20 mouse cellular contexts compared by ENCODE assay signal in the genomic region with DNA sequence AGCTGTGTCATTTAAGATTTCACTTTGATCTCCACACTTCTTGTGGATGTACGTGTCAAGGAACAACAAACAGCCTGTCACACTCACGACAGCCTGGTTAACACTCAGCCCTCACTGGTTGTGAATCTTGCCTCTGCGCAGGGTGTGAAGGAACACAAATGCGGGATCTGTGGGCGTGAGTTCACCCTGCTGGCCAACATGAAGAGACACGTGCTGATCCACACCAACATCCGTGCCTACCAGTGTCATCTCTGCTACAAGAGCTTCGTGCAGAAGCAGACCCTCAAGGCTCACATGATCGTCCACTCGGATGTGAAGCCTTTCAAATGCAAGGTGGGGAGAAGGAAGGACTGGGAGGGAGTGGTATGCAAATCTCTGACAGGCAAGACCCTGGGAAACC. TPM values are rescaled to one million over a fixed set of nuclear protein-coding genes. Genes with fewer than 3 reads are reported as not detected.
DNase-seq lines count a peak whose midpoint lies in the region; ATAC-seq and TF ChIP-seq lines count a peak whose summit lies in the region.
"Had no signal": no experiment of that assay in that cellular context is flagged by ENCODE, and none has a peak within 500 bp of the region (broad histone marks: within the 10 kb centered on the region; RNA-seq: fewer than 3 reads in every experiment).

No protein-coding gene starts in this region.

- no peaks in the 10 kb centered on the region for H3K36me3 ChIP-seq in forebrain, postnatal 0 days (ENCODE audit: insufficient read depth)
- no peaks in the 10 kb centered on the region for H3K36me3 ChIP-seq in forebrain, embryonic 16.5 days (ENCODE audit: control insufficient read depth, insufficient read depth)
- no peaks in the 10 kb centered on the region for H3K36me3 ChIP-seq in heart, embryonic 15.5 days
- no peaks in the 10 kb centered on the region for H3K36me3 ChIP-seq in midbrain, embryonic 10.5 days
- H3K36me3 ChIP-seq in midbrain, embryonic 15.5 days (replicated peaks), result no peaks in the 10 kb centered on the region
- H3K36me3 ChIP-seq: forebrain, embryonic 12.5 days; hindbrain, embryonic 13.5 days had no signal

- no peaks in the 10 kb centered on the region; the same call in 1 of the 2 replicates for H3K4me1 ChIP-seq in forebrain, postnatal 0 days (ENCODE audit: insufficient read depth)
- no peaks in the 10 kb centered on the region; the same call in 1 of the 2 replicates for H3K4me1 ChIP-seq in forebrain, embryonic 16.5 days (replicated peaks; ENCODE audit: control insufficient read depth, insufficient read depth, low read length)
- H3K4me1 ChIP-seq in heart, embryonic 15.5 days (replicated peaks), result peaks cover 51% of the 10 kb centered on the region
- peaks cover 17% of the 10 kb centered on the region for H3K4me1 ChIP-seq in midbrain, embryonic 10.5 days
- peaks cover 6% of the 10 kb centered on the region for H3K4me1 ChIP-seq in midbrain, embryonic 15.5 days
- peaks cover 51% of the 10 kb centered on the region for H3K4me1 ChIP-seq in brown adipose tissue, adult 24 weeks (ENCODE audit: control insufficient read depth, insufficient read depth, insufficient read length, low read length)

- H3K4me2 ChIP-seq in forebrain, postnatal 0 days (ENCODE audit: low read depth), result no peak overlapping the region
- no peak overlapping the region for H3K4me2 ChIP-seq in forebrain, embryonic 16.5 days (ENCODE audit: low read length)
- no peak overlapping the region for H3K4me2 ChIP-seq in heart, embryonic 15.5 days
- no peak overlapping the region for H3K4me2 ChIP-seq in midbrain, embryonic 15.5 days
- H3K4me2 ChIP-seq: forebrain, embryonic 12.5 days; heart, embryonic 11.5 days; hindbrain, embryonic 13.5 days had no signal

- H3K9ac ChIP-seq in forebrain, postnatal 0 days, result no peak overlapping the region
- H3K9ac ChIP-seq in forebrain, embryonic 16.5 days (replicated peaks; ENCODE audit: low read depth, low read length), result no peak overlapping the region
- no peak overlapping the region for H3K9ac ChIP-seq in heart, embryonic 15.5 days
- H3K9ac ChIP-seq in midbrain, embryonic 15.5 days, result no peak overlapping the region
- H3K9ac ChIP-seq: forebrain, embryonic 12.5 days; hindbrain, embryonic 13.5 days had no signal

- no peaks in the 10 kb centered on the region for H3K27me3 ChIP-seq in forebrain, postnatal 0 days (ENCODE audit: insufficient read depth, low read length)
- no peaks in the 10 kb centered on the region for H3K27me3 ChIP-seq in forebrain, embryonic 16.5 days (replicated peaks; ENCODE audit: control insufficient read depth, insufficient read depth, low read length)
- no peaks in the 10 kb centered on the region for H3K27me3 ChIP-seq in heart, embryonic 15.5 days
- H3K27me3 ChIP-seq in midbrain, embryonic 10.5 days (ENCODE audit: low read depth, poor library complexity, severe bottlenecking), result no peaks in the 10 kb centered on the region
- H3K27me3 ChIP-seq in midbrain, embryonic 15.5 days (replicated peaks), result no peaks in the 10 kb centered on the region
- H3K27me3 ChIP-seq: forebrain, embryonic 12.5 days; hindbrain, embryonic 13.5 days had no signal

- WGBS in forebrain, postnatal 0 days, result 80% methylated on average over 10 of the region's 10 CpGs
- 83% methylated on average over 10 of the region's 10 CpGs for WGBS in forebrain, embryonic 16.5 days
- WGBS in heart, embryonic 15.5 days, result 78% methylated on average over 10 of the region's 10 CpGs
- WGBS in midbrain, embryonic 10.5 days, result 86% methylated on average over 10 of the region's 10 CpGs
- 79% methylated on average over 10 of the region's 10 CpGs for WGBS in midbrain, embryonic 15.5 days

- no peaks in the 10 kb centered on the region for H3K9me3 ChIP-seq in forebrain, postnatal 0 days (ENCODE audit: low read length)
- H3K9me3 ChIP-seq in forebrain, embryonic 16.5 days (ENCODE audit: control insufficient read depth, low read length), result no peaks in the 10 kb centered on the region
- no peaks in the 10 kb centered on the region for H3K9me3 ChIP-seq in heart, embryonic 15.5 days (replicated peaks)
- no peaks in the 10 kb centered on the region for H3K9me3 ChIP-seq in midbrain, embryonic 10.5 days (replicated peaks)
- H3K9me3 ChIP-seq in midbrain, embryonic 15.5 days, result no peaks in the 10 kb centered on the region
- H3K9me3 ChIP-seq: forebrain, embryonic 12.5 days; hindbrain, embryonic 13.5 days had no signal

- H3K4me3 ChIP-seq in forebrain, postnatal 0 days (ENCODE audit: low read depth, low read length), result no peak overlapping the region
- H3K4me3 ChIP-seq in forebrain, embryonic 16.5 days (replicated peaks; ENCODE audit: low read length), result no peak overlapping the region
- H3K4me3 ChIP-seq in heart, embryonic 15.5 days, result no peak overlapping the region
- H3K4me3 ChIP-seq in midbrain, embryonic 10.5 days, result no peak overlapping the region
- H3K4me3 ChIP-seq in midbrain, embryonic 15.5 days, result no peak overlapping the region
- no peak overlapping the region for H3K4me3 ChIP-seq in brown adipose tissue, adult 24 weeks (ENCODE audit: insufficient read depth, low read depth, low read length)
- H3K4me3 ChIP-seq: forebrain, embryonic 12.5 days; hindbrain, embryonic 13.5 days had no signal

- TF ChIP-seq CTCF in forebrain, postnatal 0 days (IDR thresholded peaks at IDR 0.05; ENCODE audit: low read depth), result no peak

- ATAC-seq in forebrain, postnatal 0 days, result peak; percentile 23; the same call in 1 of the 2 replicates
- no peak for ATAC-seq in forebrain, embryonic 16.5 days
- ATAC-seq in heart, embryonic 15.5 days (replicated peaks; ENCODE audit: insufficient number of reproducible peaks, insufficient read depth, low FRiP score, low read depth), result no peak
- no peak for ATAC-seq in midbrain, embryonic 15.5 days (replicated peaks)
- ATAC-seq: hindbrain, postnatal 0 days had no signal

- no peak overlapping the region for H3K27ac ChIP-seq in forebrain, postnatal 0 days (ENCODE audit: low read depth, low read length)
- no peak overlapping the region for H3K27ac ChIP-seq in forebrain, embryonic 16.5 days (ENCODE audit: low read length)
- peak overlapping the region; percentile 22; the same call in 1 of the 2 replicates for H3K27ac ChIP-seq in heart, embryonic 15.5 days
- 0 out of 2 replicates have a peak overlapping the region, but pooled peaks have one; percentile 6 for H3K27ac ChIP-seq in midbrain, embryonic 10.5 days (replicated peaks)
- no peak overlapping the region for H3K27ac ChIP-seq in midbrain, embryonic 15.5 days
- peak overlapping the region; percentile 69 for H3K27ac ChIP-seq in brown adipose tissue, adult 24 weeks (replicated peaks; ENCODE audit: low read depth, low read length)
- H3K27ac ChIP-seq: forebrain, embryonic 12.5 days; hindbrain, embryonic 13.5 days; hindbrain, postnatal 0 days had no signal

- DNase-seq in forebrain, postnatal 0 days, result no peak
- DNase-seq in heart, adult 8-10 months (ENCODE audit: low spot score), result no peak
- DNase-seq in midbrain, embryonic 10.5 days (ENCODE audit: low spot score), result no peak
- no peak for DNase-seq in T-cell, adult 2 months (ENCODE audit: low spot score)
- DNase-seq: adrenal gland, adult 2 months; adrenal gland, postnatal 25 days; cerebellum, adult 2 months; cerebellum, postnatal 10 days; gastrocnemius, postnatal 10 days; kidney, adult 11 months had no signal

RNA-seq across cellular contexts. Expression of gene Zfp366, which starts 49.3 kb away (rescaled TPM):
- total RNA-seq in forebrain, postnatal 0 days (2014; rRNA removed), result 1.8 and 3.0 TPM in 2 replicates
- polyA plus RNA-seq in forebrain, postnatal 0 days (2015; fragmentation: Nextera tagmentation; extraction: Ambion mirVana), result 0.41 and 0.47 TPM in 2 replicates
- polyA plus RNA-seq in forebrain, embryonic 16.5 days (2015; fragmentation: Nextera tagmentation; extraction: Ambion mirVana), result 0.56 and 0.86 TPM in 2 replicates
- polyA plus RNA-seq in heart, embryonic 15.5 days (2015; fragmentation: Nextera tagmentation; extraction: Ambion mirVana), result 0.58 and 0.62 TPM in 2 replicates
- total RNA-seq in heart, adult 8-10 months (2022), result 10 to 100 TPM in 2 of 4 experiments, 1 to 10 TPM in 2; 7.9 to 12.2 (median 9.7) TPM
- polyA plus RNA-seq in midbrain, embryonic 10.5 days (2016; fragmentation: Nextera tagmentation; extraction: Ambion mirVana), result 0.37 and 0.44 TPM in 2 replicates
- polyA plus RNA-seq in midbrain, embryonic 15.5 days (2015; fragmentation: Nextera tagmentation; extraction: Ambion mirVana), result 0.81 and 0.89 TPM in 2 replicates
- 2.8 and 6.6 TPM in 2 replicates for polyA plus RNA-seq in brown adipose tissue, adult 24 weeks (2012; ENCODE audit: insufficient read depth, insufficient read length, missing spikeins)
- total RNA-seq: MEL had no signal
- polyA plus RNA-seq: C2C12 had no signal

Comparison
In these comparisons a context has a peak if more than half of its experiments do, and no peak if none do; other contexts are left out.
1. H3K27ac ChIP-seq: peak in heart, embryonic 15.5 days (single experiment), midbrain, embryonic 10.5 days (single experiment) and brown adipose tissue, adult 24 weeks (single experiment); none in forebrain, postnatal 0 days (single experiment), forebrain, embryonic 16.5 days (single experiment) and midbrain, embryonic 15.5 days (single experiment).